Mouse (Mus musculus): Measurements from ENCODE around the gene Fli1. TPM values are rescaled to one million over a fixed set of nuclear protein-coding genes. Genes with fewer than 3 reads are reported as not detected.

Gene Fli1
- total and polyA plus RNA-seq, 3 experiments: 3.4 to 27.0 (median 5.8) TPM

DNA sequence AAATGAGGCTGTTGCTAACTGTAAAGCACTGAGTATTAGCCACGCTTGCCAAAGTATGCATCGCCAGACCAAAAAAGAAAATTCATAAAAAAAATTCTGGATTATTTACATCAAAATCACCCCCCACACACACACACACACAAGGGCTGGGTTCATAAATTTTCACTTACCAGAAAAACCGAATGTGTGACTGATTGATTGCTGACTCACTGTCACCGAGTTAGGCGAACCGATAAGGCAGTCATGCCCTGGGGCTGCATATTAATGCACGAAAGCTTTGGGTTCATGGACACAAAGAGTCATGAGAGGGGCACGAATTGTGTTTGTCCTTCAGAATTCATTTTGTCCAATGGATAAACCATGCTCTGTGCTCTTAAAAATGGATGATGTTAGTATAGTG lies 17.2 kb upstream of the Fli1 start:
- no peak for TF ChIP-seq CTCF (IDR thresholded peaks at IDR 0.05; ENCODE audit: low read depth, low read length)
- no peak for TF ChIP-seq TAL1 (conservative IDR thresholded peaks at IDR 0.05; ENCODE audit: low read depth, low read length)
- TF ChIP-seq POLR2AphosphoS5 (IDR thresholded peaks at IDR 0.05; ENCODE audit: insufficient replicate concordance, low read depth, low read length): no peak
- TF ChIP-seq GATA2 (IDR thresholded peaks at IDR 0.05; ENCODE audit: borderline replicate concordance, low read depth, low read length): no peak
- TF ChIP-seq GATA1 (IDR thresholded peaks at IDR 0.05; ENCODE audit: borderline replicate concordance, low read length): no peak
- H3K4me1 ChIP-seq (ENCODE audit: insufficient read depth, low read depth, low read length): peaks cover 49% of the 10 kb centered on the region
- H3K36me3 ChIP-seq (replicated peaks): no peaks in the 10 kb centered on the region
- 0 out of 2 replicates have a peak, but pooled peaks cover 2% of the 10 kb centered on the region for H3K27me3 ChIP-seq (ENCODE audit: insufficient read depth, low read length)
- peaks cover 5% of the 10 kb centered on the region for H3K9me3 ChIP-seq (replicated peaks)
- ATAC-seq (ENCODE audit: extremely low read depth, insufficient number of reproducible peaks, low FRiP score, poor library complexity, severe bottlenecking) (peak; percentile 31; the same call in 1 of the 2 replicates), DNase-seq (ENCODE audit: low spot score) (no peak)
- no peak overlapping the region for H3K4me3 ChIP-seq (ENCODE audit: low read depth, low read length)

DNA sequence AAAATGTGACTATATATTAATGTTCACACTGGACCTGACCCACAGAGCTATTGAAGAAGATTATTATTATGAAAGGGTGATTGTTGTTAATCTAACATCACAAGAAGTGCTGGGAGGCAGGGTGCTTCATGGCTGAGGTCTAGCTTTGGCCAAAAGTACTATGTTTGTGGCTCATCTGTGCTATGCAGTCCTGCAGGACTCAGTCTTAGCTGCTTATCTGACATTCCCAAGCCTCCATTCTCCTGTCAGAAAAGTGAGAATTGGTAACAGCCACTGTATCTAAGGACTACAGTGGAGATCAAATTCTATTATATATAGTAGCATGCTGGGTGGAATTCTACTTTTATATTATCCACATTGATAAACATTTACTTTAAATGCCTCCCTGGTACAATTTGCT lies 16.8 kb upstream of the Fli1 start:
- no peaks in the 10 kb centered on the region for H3K36me3 ChIP-seq (replicated peaks)
- peaks cover 49% of the 10 kb centered on the region for H3K4me1 ChIP-seq (ENCODE audit: insufficient read depth, low read depth, low read length)
- TF ChIP-seq GATA1 (IDR thresholded peaks at IDR 0.05; ENCODE audit: borderline replicate concordance, low read length) (no peak), GATA2 (IDR thresholded peaks at IDR 0.05; ENCODE audit: borderline replicate concordance, low read depth, low read length) (no peak), CTCF (IDR thresholded peaks at IDR 0.05; ENCODE audit: low read depth, low read length) (no peak)
- H3K4me3 ChIP-seq (ENCODE audit: low read depth, low read length): no peak overlapping the region
- no peak for DNase-seq (ENCODE audit: low spot score)
- ATAC-seq (ENCODE audit: extremely low read depth, insufficient number of reproducible peaks, low FRiP score, poor library complexity, severe bottlenecking): no peak
- H3K27me3 ChIP-seq (ENCODE audit: insufficient read depth, low read length): 0 out of 2 replicates have a peak, but pooled peaks cover 2% of the 10 kb centered on the region
- peaks cover 5% of the 10 kb centered on the region for H3K9me3 ChIP-seq (replicated peaks)

DNA sequence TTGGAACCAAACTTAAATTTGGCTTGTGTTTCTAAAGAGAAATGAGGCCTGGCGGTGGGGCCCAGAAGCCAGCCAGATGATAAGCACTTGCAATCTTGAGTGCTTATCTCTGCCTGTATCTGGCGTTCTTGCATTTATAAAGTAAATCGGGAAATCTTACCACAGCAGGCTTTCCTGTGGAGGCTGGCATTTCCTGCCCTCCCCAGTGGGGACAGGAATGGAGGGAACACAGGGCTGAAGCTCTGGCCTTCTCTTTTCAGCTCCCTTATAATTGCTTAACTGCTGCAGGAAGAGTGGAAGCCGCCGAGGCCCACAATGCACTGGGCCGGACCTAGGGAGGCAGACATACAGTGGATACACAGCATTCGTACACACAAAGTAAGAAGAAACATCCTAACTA lies 13.7 kb upstream of the Fli1 start:
- DNase-seq (ENCODE audit: low spot score): no peak
- Histone ChIP-seq H3K36me3 (replicated peaks) (no peaks in the 10 kb centered on the region), H3K9me3 (replicated peaks) (0 out of 2 replicates have a peak, but pooled peaks cover 1% of the 10 kb centered on the region), H3K27me3 (ENCODE audit: insufficient read depth, low read length) (no peaks in the 10 kb centered on the region), H3K4me3 (ENCODE audit: low read depth, low read length) (no peak overlapping the region), H3K4me1 (ENCODE audit: insufficient read depth, low read depth, low read length) (peaks cover 32% of the 10 kb centered on the region)
- TF ChIP-seq POLR2AphosphoS5 (IDR thresholded peaks at IDR 0.05; ENCODE audit: insufficient replicate concordance, low read depth, low read length) (no peak), TAL1 (conservative IDR thresholded peaks at IDR 0.05; ENCODE audit: low read depth, low read length) (peak; percentile 50; the same call in 1 of the 2 replicates)
- ATAC-seq (ENCODE audit: extremely low read depth, insufficient number of reproducible peaks, low FRiP score, poor library complexity, severe bottlenecking): peak; percentile 67

DNA sequence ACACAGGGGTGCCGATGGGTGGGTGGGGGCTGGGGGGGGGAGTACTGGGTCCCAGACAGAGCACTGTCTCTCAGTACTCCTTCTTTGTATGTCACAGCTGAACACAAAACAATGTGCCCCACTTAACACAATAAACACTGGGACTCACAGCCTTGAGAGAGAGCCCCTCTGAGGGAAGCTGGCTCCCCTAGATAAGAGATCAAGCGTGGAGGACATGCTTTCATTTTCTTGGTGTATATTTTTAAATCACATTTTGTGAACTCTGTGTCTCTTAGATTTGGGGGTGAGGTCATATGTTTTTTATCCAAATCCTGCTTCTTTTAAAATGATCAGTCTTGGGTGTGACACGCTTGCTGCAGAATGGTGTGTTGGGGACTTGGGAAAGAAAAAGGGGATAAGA lies 12.6 kb upstream of the Fli1 start:
- DNase-seq (ENCODE audit: low spot score): no peak

DNA sequence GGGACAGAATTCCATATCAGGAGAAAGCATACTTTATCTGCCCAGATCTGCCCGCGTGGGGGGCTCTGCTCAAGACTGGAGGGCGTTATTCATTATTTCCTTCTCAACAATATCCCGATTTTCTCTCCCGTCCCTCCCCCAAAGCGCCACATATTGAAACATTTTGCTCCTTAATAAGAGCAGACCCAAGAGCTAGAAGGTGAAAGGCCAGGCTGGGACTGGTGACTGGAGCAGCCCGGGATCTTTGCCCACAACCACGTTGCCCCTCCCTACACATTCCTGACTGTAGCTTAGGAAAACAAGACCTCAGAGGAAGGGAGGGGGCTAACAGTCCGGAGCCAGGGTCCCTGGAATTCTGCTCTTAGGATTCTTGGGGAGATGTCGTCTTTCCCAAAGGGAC lies 7.9 kb upstream of the Fli1 start:
- Histone ChIP-seq H3K4me3 (ENCODE audit: low read depth, low read length) (no peak overlapping the region), H3K27me3 (ENCODE audit: insufficient read depth, low read length) (no peaks in the 10 kb centered on the region; the same call in 1 of the 2 replicates), H3K36me3 (replicated peaks) (no peaks in the 10 kb centered on the region), H3K9me3 (replicated peaks) (peaks cover 3% of the 10 kb centered on the region; the same call in 1 of the 2 replicates), H3K4me1 (ENCODE audit: insufficient read depth, low read depth, low read length) (peaks cover 9% of the 10 kb centered on the region)
- TF ChIP-seq POLR2AphosphoS5 (IDR thresholded peaks at IDR 0.05; ENCODE audit: insufficient replicate concordance, low read depth, low read length) (no peak), GATA1 (IDR thresholded peaks at IDR 0.05; ENCODE audit: borderline replicate concordance, low read length) (no peak), TAL1 (conservative IDR thresholded peaks at IDR 0.05; ENCODE audit: low read depth, low read length) (no peak), CTCF (IDR thresholded peaks at IDR 0.05; ENCODE audit: low read depth, low read length) (no peak), GATA2 (IDR thresholded peaks at IDR 0.05; ENCODE audit: borderline replicate concordance, low read depth, low read length) (no peak)
- no peak for ATAC-seq (ENCODE audit: extremely low read depth, insufficient number of reproducible peaks, low FRiP score, poor library complexity, severe bottlenecking)
- no peak for DNase-seq (ENCODE audit: low spot score)

More for the DNA sequence above, 12.6 kb upstream of the Fli1 start:
- Histone ChIP-seq H3K4me3 (ENCODE audit: low read depth, low read length) (no peak overlapping the region), H3K36me3 (replicated peaks) (no peaks in the 10 kb centered on the region), H3K27me3 (ENCODE audit: insufficient read depth, low read length) (no peaks in the 10 kb centered on the region), H3K9me3 (replicated peaks) (0 out of 2 replicates have a peak, but pooled peaks cover 1% of the 10 kb centered on the region), H3K4me1 (ENCODE audit: insufficient read depth, low read depth, low read length) (peaks cover 25% of the 10 kb centered on the region)
- peak; percentile 24; the same call in 1 of the 2 replicates for ATAC-seq (ENCODE audit: extremely low read depth, insufficient number of reproducible peaks, low FRiP score, poor library complexity, severe bottlenecking)
- no peak for TF ChIP-seq CTCF (IDR thresholded peaks at IDR 0.05; ENCODE audit: low read depth, low read length)

DNA sequence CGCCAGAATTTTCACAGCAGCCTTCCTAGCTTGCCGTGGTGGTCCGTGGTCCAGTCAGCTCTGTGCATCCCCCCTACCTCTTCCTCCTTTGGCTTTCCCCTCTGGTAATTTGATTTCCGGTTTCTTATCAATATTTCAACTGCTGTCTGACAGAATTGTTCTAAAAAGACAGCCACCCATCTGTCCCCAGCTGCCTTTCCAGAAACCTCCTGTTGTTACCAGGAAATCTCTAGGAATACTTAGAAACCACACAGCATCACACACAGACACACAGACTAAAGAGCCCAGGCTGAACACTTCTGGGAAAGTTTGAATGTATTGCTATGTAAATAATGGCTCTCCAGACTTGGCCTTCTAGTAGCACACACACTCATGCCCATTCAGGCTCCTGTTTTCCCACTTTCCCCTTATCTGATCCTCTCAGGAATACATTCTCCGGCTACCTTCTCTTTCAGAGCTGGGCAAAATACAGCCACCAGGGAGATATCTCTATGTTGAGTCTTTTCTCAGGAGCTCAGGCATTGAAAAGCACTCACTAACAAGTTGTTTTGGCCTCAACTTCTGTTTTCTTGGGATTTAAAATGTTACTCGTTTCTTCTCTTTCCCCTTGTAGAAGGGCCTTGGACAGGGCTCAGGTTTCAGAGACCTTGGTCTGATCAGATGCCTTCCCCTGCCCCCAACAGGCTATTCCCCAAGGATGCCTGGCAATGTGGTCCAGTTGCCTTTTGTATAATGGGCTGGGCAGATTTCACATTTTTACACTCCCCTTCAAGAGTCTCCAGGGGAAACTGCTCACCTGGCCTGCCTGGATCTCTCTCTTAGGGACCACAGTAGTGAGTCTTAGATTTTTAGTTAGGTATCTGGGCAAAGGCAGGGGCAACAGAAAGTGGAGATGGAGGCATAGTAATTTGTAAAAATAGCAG lies 7.1 kb upstream of the Fli1 start:
- H3K36me3 ChIP-seq (replicated peaks): no peaks in the 10 kb centered on the region
- H3K4me3 ChIP-seq (ENCODE audit: low read depth, low read length): no peak overlapping the region
- H3K4me1 ChIP-seq (ENCODE audit: insufficient read depth, low read depth, low read length): peaks cover 7% of the 10 kb centered on the region; the same call in 1 of the 2 replicates
- peaks cover 6% of the 10 kb centered on the region; the same call in 1 of the 2 replicates for H3K9me3 ChIP-seq (replicated peaks)
- TF ChIP-seq GATA2 (IDR thresholded peaks at IDR 0.05; ENCODE audit: borderline replicate concordance, low read depth, low read length) (no peak), CTCF (IDR thresholded peaks at IDR 0.05; ENCODE audit: low read depth, low read length) (no peak), POLR2AphosphoS5 (IDR thresholded peaks at IDR 0.05; ENCODE audit: insufficient replicate concordance, low read depth, low read length) (no peak), TAL1 (conservative IDR thresholded peaks at IDR 0.05; ENCODE audit: low read depth, low read length) (no peak), GATA1 (IDR thresholded peaks at IDR 0.05; ENCODE audit: borderline replicate concordance, low read length) (no peak)
- H3K27me3 ChIP-seq (ENCODE audit: insufficient read depth, low read length): peaks cover 5% of the 10 kb centered on the region; the same call in 1 of the 2 replicates
- ATAC-seq (ENCODE audit: extremely low read depth, insufficient number of reproducible peaks, low FRiP score, poor library complexity, severe bottlenecking): no peak
- DNase-seq (ENCODE audit: low spot score): no peak
